Mouse (Mus musculus): ENCODE results near the gene Cpeb2. TPM values are rescaled to one million over a fixed set of nuclear protein-coding genes. Genes with fewer than 3 reads are reported as not detected.
A peak's percentile ranks its signal among the peaks of the same experiment; 100 is the strongest.

The Cpeb2 gene
- polyA plus RNA-seq, 1 experiment from 2014 or later: 6.1 TPM

DNA sequence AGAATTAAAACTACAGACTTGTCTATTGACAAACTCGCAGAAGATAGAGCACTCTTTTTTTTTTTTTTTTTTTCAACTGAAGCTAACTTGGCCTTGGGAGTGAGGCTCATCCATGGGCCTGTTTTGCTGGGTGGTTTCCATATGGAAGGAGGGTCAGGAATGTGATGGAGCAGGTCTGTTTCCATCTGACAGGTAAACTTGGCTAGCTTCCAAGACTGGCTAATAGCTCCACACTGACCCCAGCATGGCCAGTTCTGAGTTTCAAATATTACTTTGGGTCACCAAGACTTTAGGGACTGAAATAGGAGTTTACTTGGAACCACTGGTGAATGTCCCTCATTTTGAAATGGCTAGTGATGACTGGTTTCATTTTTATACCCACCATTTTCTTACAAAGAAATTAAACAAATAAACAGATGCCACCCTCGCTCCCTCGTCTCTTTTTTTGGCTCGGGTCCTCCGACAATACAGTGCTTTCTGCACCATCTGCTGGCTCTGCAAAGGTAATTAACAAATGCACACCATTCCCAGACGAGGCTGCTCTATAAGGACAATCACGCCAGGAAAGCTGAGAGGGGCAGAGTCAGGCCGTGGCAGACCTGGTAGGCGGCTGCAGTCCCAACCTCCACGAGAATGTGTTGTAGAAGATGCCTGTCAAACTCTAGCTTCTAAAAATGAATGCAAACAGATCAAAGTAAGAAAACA is 106.0 kb downstream of the Cpeb2 start:
- no peaks in the 10 kb centered on the region for H3K36me3 ChIP-seq (replicated peaks)
- H3K27ac ChIP-seq: no peak overlapping the region
- peak; percentile 71; the same call in 1 of the 2 replicates for ATAC-seq (ENCODE audit: low FRiP score)
- H3K27me3 ChIP-seq: no peaks in the 10 kb centered on the region
- no peaks in the 10 kb centered on the region for H3K9me3 ChIP-seq
- 70% methylated on average over 10 of the region's 10 CpGs for WGBS
- no peak overlapping the region for H3K9ac ChIP-seq
- no peak overlapping the region for H3K4me3 ChIP-seq (replicated peaks)
- H3K4me2 ChIP-seq: no peak overlapping the region
- no peaks in the 10 kb centered on the region for H3K4me1 ChIP-seq

Measured in forebrain, embryonic 12.5 days (tissue).